Mouse (Mus musculus): ENCODE results near the gene Mrps35.

- TF ChIP-seq TAL1 (IDR thresholded peaks at IDR 0.05; ENCODE audit: low read length) (no peak), GATA1 (IDR thresholded peaks at IDR 0.05; ENCODE audit: low read length) (no peak)
Measured at GRCm38 (mm10) chr6:147023568-147023967, 19.0 kb upstream of the Mrps35 start.
